8 mouse cellular contexts compared by ENCODE assay signal in the genomic region with DNA sequence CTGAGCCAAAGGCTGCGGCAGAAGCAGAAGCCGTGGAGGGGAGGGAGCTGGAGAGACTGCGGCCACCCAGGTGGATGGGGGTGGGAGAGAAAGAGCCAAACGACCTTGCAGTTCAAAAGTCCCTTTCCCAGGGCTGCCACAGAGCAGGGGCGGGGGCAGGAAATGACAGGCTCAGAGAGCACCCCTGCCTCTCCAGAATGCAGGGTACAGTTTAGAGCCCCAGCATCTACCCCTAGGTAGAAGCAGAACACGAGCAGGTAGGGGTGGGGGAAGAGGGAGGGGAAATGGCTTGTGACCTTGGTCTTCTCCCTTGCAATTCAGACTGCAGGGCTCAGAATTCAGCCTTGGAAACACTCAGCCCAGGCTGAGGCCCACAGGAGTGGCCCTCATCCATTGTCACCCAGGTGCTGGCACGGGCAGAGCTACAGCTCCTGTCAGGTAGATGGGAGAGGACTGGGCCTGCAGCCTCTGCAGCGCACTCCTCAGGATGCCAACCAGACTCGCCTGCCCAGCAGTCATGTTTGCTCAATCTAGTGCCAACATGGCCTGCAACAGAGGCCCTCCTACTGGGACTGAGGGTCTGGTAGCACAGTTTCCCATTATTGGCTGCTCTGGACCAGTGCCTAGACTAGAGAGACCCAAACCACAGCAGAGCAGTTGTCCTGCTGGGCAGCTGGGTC. TPM values are rescaled to one million over a fixed set of nuclear protein-coding genes. Genes with fewer than 3 reads are reported as not detected.
DNase-seq lines count a peak whose midpoint lies in the region; ATAC-seq lines count a peak whose summit lies in the region.

No protein-coding gene starts in this region.

- H3K9ac ChIP-seq in neural tube, embryonic 11.5 days (ENCODE audit: low read length): peak overlapping the region; percentile 35
- H3K9ac ChIP-seq in forebrain, embryonic 11.5 days (ENCODE audit: low read length): peak overlapping the region; percentile 32

- DNase-seq in neural tube, embryonic 11.5 days (ENCODE audit: low spot score): no peak
- no peak for DNase-seq in neural tube, embryonic 10.5 days (ENCODE audit: extremely low spot score, low spot score)
- DNase-seq in forebrain, embryonic 11.5 days (ENCODE audit: low spot score): no peak
- DNase-seq in kidney, adult 8-10 months: peak; percentile 63 to 70
- DNase-seq in naive thymus-derived CD4-positive, alpha-beta T cell, adult 2 months (ENCODE audit: low read depth): peak; percentile 65
- DNase-seq in layer of hippocampus, postnatal 25 days (ENCODE audit: extremely low spot score in 1 of 2, low spot score in 1 of 2): no peak
- no peak for DNase-seq in gastrocnemius, postnatal 25 days
- no peak for DNase-seq in urinary bladder, postnatal 14 days (ENCODE audit: low spot score)

- H3K4me2 ChIP-seq in neural tube, embryonic 11.5 days (ENCODE audit: low read depth): no peak overlapping the region
- no peak overlapping the region for H3K4me2 ChIP-seq in forebrain, embryonic 11.5 days (ENCODE audit: low read depth, low read length, severe bottlenecking)

- no peaks in the 10 kb centered on the region for H3K27me3 ChIP-seq in neural tube, embryonic 11.5 days (ENCODE audit: control insufficient read depth, insufficient read depth, low read length)
- H3K27me3 ChIP-seq in forebrain, embryonic 11.5 days (ENCODE audit: control insufficient read depth, insufficient read depth, low read length): no peaks in the 10 kb centered on the region; the same call in none of the 2 replicates

- 30% methylated on average over 9 of the region's 9 CpGs for WGBS in neural tube, embryonic 11.5 days
- WGBS in forebrain, embryonic 11.5 days: 27% methylated on average over 9 of the region's 9 CpGs

- ATAC-seq in neural tube, embryonic 11.5 days (ENCODE audit: insufficient read depth, low FRiP score, low TSS enrichment): no peak
- ATAC-seq in forebrain, embryonic 11.5 days (replicated peaks; ENCODE audit: low FRiP score): no peak

- no peak overlapping the region for H3K4me3 ChIP-seq in neural tube, embryonic 11.5 days (ENCODE audit: low read depth, low read length)
- H3K4me3 ChIP-seq in forebrain, embryonic 11.5 days (ENCODE audit: low read depth, low read length): no peak overlapping the region

- H3K9me3 ChIP-seq in neural tube, embryonic 11.5 days (ENCODE audit: control insufficient read depth, low read length): no peaks in the 10 kb centered on the region
- H3K9me3 ChIP-seq in forebrain, embryonic 11.5 days (ENCODE audit: control insufficient read depth, low read length): no peaks in the 10 kb centered on the region

- no peak overlapping the region for H3K27ac ChIP-seq in neural tube, embryonic 11.5 days (ENCODE audit: low read depth, low read length)
- no peak overlapping the region for H3K27ac ChIP-seq in forebrain, embryonic 11.5 days (ENCODE audit: low read depth, low read length)

- peaks cover 17% of the 10 kb centered on the region for H3K4me1 ChIP-seq in neural tube, embryonic 11.5 days (ENCODE audit: control insufficient read depth, insufficient read depth, low read length)
- H3K4me1 ChIP-seq in forebrain, embryonic 11.5 days (replicated peaks; ENCODE audit: control insufficient read depth, insufficient read depth, low read length): peaks cover 15% of the 10 kb centered on the region

- no peaks in the 10 kb centered on the region for H3K36me3 ChIP-seq in neural tube, embryonic 11.5 days (ENCODE audit: control insufficient read depth, insufficient read depth, low read length)
- H3K36me3 ChIP-seq in forebrain, embryonic 11.5 days (ENCODE audit: control insufficient read depth, insufficient read depth, low read length): no peaks in the 10 kb centered on the region

RNA-seq across cellular contexts. Expression of a gene that starts 17.7 kb away (rescaled TPM):
- polyA plus RNA-seq in neural tube, embryonic 11.5 days (2014; fragmentation: Nextera tagmentation; extraction: Ambion mirVana): 3.0 and 3.6 TPM in 2 replicates
- 2.1 and 2.5 TPM in 2 replicates for polyA plus RNA-seq in forebrain, embryonic 11.5 days (2014; fragmentation: Nextera tagmentation; extraction: Ambion mirVana)
- 1 to 10 TPM; 8.8 to 9.1 TPM for total RNA-seq in layer of hippocampus, postnatal 25 days (2021)
- 10 to 100 TPM; 43.2 to 49.2 TPM for total RNA-seq in gastrocnemius, postnatal 25 days (2021)

RNA-seq across cellular contexts. Expression of a gene that starts 36.3 kb away (rescaled TPM):
- polyA plus RNA-seq in neural tube, embryonic 11.5 days (2014; fragmentation: Nextera tagmentation; extraction: Ambion mirVana): 25.8 and 26.9 TPM in 2 replicates
- polyA plus RNA-seq in forebrain, embryonic 11.5 days (2014; fragmentation: Nextera tagmentation; extraction: Ambion mirVana): 7.5 and 7.8 TPM in 2 replicates
- total RNA-seq in layer of hippocampus, postnatal 25 days (2021): 10 to 100 TPM; 23.8 to 25.5 TPM
- 1 to 10 TPM; 5.2 to 8.2 TPM for total RNA-seq in gastrocnemius, postnatal 25 days (2021)

Comparison
In these comparisons a context has a peak if more than half of its experiments do, and no peak if none do; other contexts are left out.
1. DNase-seq: peak in kidney, adult 8-10 months (2 of 2) and naive thymus-derived CD4-positive, alpha-beta T cell, adult 2 months (single experiment); none in neural tube, embryonic 11.5 days (single experiment), neural tube, embryonic 10.5 days (single experiment), forebrain, embryonic 11.5 days (single experiment), layer of hippocampus, postnatal 25 days (0 of 2), gastrocnemius, postnatal 25 days (single experiment) and urinary bladder, postnatal 14 days (single experiment).
2. RNA of a gene that starts 17.7 kb away (total RNA-seq): 43.2 to 49.2 TPM in gastrocnemius, postnatal 25 days; 8.8 to 9.1 TPM in layer of hippocampus, postnatal 25 days; every median in the first group is over 4 times any median in the second.